Mouse (Mus musculus) embryo, embryonic 10.5 days (tissue): ENCODE results near the gene Cped1.
"Not testable (repeated sequence)": the region's sequence is repeated elsewhere in the genome, so short reads cannot be mapped to it uniquely, and the experiment has no call there.

ENCODE experiments used
- DNase-seq: peaks from one replicate; pipeline ENCODE4 v3.0.0-alpha.2; 2015; ENCODE audit warnings: low spot score

Cped1 gene

DNA sequence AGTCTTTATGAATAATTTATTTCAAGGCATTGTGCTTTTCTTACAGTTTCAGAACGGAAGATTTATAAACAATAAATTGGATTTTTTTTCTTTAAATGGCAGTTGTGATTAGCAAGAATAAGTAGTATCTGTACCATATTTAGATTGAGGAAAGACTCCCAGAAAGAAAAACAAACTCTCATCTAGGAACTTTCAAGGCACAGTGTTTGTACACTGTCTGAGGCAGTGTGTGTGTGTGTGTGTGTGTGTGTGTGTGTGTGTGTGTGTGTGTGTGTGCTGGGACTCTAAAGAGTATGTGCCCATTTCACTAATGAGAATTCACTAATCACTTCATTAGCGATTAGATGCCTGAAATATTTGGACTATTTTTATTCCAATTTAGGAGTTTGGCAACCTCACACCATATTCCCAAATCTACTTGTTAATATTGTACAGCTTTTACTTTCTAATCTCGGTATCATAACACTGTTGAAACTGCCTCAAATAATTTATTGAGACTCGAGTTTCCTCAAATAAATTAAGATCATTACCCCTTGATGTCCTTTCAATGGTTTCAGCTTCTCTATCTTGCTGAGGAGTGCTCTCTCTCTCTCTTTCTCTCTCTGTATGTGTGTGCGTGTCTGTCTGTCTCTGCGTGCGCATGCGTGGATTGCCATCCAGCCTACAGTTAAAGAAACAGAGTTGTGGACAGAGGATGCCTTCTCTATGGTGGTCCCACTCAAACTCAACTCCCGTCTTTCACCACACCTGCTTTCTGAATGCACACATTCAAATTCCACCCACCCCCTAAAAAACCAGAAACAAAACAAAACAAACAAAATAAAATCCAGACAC lies 41.3 kb downstream of the Cped1 start:
- DNase-seq: peak; percentile 28

DNA sequence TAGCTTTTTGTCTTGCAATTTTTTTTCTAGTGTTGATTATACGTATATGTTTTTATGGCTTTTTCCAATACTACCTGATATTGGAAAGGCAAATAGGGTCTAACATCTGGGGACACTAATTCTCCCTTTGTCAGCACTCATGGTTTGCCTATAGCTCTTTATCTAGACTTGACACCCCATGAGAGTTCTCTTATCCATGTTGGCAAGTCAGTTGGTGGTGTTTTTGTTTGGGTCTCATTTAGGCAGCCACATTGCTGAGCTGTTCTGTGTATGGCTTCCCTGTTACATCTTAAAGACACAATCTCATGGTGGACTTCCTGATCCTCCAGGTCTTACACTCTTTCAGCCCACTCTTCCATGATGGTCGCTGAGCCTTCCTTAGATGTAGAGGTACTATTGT lies 42.1 kb downstream of the Cped1 start:
- DNase-seq: no peak

DNA sequence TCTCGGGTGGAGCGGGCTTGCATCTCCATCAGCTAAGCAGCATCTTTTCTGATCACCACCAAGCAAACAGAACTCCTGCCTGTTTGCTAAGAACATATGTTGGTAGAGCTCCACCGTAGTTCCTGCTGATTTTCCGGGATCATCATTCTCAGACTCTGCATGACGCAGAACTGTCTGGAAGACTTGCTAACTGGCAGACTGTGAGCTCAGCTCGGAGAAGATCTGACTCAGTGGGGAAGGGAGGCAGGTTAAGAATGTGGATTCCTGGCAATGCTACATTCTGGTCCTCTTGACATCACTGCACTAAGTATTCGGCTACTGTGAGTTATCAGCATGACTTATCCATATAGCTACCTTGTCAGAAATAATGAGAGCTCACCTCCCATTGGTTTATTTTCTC lies 44.7 kb downstream of the Cped1 start:
- DNase-seq: no peak

DNA sequence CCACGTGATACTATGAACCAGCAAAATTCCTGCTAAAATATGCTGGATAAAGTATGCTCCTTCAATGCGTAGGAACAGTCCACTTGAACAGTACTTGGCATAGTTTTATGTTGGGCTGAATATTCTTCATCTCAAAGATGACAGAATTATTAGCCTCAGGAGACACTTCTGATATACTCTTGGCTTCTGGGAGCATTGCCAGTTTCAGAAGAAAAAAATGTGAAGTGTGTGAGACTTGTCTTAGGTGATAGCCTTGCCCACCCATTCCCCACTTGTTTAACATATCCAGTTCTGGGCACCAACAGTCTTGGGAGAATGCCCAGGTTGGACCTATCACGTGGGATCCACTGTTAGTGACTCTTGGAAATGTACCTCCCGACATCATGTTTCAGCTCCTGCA lies 47.5 kb downstream of the Cped1 start:
- DNase-seq: no peak

GRCm38 (mm10) chr6:22035408-22035807 lies 49.7 kb downstream of the Cped1 start:
- no peak for DNase-seq

- DNase-seq: no peak
Observed at GRCm38 (mm10) chr6:22035895-22036294, 50.2 kb downstream of the Cped1 start.

DNA sequence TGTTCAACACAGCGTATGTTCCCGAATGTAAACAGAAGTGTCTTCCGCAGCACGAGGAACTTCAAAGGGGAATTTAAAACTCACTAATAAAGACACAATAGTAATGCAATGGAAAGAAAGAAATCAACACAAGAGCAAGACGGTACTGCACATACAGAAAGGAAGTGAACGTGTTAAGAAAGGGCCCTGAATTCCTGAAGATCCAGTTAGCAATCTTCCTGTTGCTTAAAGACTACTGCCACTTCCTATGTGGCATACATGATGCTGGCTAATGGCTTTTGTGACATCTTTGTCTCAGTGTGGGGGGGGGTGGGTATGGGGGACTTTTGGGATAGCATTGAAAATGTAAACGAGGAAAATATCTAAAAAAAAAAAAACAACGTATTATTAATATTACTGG lies 50.7 kb downstream of the Cped1 start:
- DNase-seq: no peak

GRCm38 (mm10) chr6:22036911-22037310 lies 51.2 kb downstream of the Cped1 start:
- no peak for DNase-seq

GRCm38 (mm10) chr6:22037441-22038050 lies 51.8 kb downstream of the Cped1 start:
- DNase-seq: no peak

- DNase-seq: not testable (repeated sequence)
Observed at GRCm38 (mm10) chr6:22039666-22040065, 54.0 kb downstream of the Cped1 start.

- no peak for DNase-seq
Observed at GRCm38 (mm10) chr6:22044880-22045605, 59.3 kb downstream of the Cped1 start.

GRCm38 (mm10) chr6:22047101-22047500 lies 61.4 kb downstream of the Cped1 start:
- no peak for DNase-seq

- no peak for DNase-seq
Observed at GRCm38 (mm10) chr6:22049093-22049492, 63.4 kb downstream of the Cped1 start.

GRCm38 (mm10) chr6:22051526-22051925 lies 65.8 kb downstream of the Cped1 start:
- DNase-seq: no peak

DNA sequence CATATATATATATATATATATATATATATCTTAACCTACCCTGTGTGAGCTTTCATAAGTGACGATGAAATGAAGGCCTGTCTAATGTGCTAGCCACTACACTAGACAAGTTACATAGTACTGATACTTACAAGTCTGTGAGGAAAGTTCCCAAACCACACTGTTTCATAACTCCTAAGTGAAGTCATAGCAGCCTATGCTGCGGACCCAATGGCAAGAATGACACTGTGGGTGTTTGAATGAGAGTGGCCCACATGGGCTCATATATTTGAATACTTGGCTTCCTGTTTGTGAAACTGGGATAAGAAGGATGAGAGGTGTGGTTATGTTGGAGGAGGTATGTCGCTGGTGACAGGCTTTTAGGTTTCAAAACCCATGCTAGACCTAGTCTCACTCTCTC lies 67.3 kb downstream of the Cped1 start:
- DNase-seq: no peak

GRCm38 (mm10) chr6:22064341-22064740 lies 78.6 kb downstream of the Cped1 start:
- DNase-seq: no peak

DNA sequence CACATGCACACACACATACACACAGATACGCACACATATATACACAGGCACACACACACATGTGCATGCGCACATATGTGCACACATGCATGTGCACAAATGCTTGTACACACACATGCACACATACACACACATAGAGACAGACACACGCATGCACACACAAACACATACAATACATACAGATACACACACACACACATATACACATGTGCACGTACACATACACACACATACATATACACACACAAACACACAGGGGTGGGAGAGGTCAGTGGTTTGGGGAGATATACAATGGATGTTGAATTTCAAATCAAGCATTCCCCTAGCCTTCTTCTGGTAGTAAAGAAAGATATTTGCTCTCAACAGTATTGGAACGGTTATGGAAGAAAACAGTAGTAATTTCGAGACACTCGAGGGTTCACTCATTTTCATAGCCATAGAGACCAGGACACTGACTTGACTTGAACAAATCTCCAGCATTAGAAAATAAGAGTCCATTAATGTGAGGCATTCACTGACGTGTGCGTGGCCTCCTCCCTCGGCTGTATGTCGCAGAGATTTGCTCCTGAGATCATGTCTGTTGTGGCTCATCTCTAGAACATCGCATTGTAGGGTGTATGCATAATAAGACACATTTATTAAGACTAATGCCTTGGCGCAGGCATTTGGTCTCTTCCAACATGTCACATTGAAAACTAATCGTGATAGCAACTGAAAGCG lies 85.0 kb downstream of the Cped1 start:
- no peak for DNase-seq

DNA sequence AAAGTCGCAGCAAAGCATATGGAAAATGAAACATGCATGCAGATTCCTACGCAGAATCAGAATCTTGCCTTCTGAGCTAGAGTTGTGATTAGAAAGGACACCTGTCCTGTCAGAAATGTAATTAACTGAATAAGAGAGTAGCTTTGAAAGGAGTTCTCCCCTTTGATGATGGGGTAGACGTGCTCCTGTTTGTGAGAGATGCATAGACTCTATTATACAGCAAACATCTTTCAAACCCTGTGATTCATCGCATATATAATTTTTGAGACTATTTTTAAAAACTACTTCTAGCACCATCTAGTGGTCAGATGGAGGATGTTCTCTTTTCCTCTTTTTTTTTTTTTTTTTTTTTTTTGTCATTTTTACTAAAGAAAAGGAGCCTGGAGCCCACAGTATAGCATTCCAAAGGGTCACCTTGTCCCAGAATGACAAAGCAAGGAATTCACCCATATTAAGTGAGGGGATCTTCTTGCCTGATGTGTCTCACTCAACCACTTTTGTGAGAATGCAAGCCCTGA lies 85.7 kb downstream of the Cped1 start:
- DNase-seq: peak; percentile 39

DNA sequence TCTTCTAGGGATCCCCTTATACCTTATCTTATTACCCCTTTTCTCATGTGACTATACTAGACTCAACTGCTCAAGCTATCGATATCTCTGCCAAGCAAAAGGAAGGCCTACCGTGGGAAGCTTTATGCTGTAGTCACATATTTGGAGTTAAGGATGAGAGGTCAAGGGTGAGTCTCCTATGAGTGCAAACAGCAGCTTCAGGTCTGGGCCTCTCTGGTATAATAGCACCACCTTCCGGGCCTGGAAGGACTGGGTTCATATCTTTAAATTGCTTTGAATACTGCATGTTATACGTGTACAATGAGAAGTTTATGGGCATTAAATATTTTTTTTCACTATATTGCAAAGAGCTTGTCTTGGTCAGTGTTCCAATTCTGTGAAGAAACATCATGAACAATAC lies 87.0 kb downstream of the Cped1 start:
- DNase-seq: no peak

DNA sequence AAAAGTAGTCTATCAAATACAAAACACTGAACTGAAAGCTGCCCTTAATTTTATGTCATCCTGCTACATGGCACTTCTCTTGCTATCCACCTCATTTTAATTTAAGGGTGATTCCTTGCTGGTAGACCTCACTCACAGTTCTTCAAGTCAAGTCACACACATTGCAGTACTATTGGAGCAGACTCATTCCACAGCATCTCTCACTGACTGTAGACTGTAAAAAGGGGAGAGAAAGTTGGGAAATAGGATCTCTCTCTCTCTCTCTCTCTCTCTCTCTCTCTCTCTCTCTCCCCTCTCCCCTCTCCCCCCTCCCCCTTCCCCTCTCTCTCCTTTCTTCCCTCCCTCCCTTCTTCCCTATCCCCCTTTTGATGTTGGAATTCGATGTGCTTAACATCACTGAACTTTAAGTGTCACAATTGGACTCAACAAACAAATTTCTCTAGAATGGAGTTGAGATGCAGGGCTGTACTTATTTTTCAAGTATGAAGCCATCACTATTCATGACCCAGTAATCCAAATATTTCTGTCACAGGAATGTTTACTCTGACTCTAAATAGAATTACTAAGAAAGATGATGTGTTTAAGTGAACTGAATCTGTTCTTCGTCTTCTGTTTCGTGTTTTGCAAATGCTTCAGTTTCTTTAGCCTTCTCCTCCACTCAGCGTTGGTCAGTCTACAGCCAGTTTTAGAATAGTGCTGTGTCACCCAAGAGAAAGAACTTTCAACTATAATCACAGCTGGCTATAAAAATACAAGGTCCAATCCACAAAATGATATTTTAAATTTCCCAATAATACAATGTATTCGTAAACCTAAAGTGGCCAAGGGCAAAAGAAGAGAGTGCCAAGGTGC lies 88.7 kb downstream of the Cped1 start:
- no peak for DNase-seq

DNA sequence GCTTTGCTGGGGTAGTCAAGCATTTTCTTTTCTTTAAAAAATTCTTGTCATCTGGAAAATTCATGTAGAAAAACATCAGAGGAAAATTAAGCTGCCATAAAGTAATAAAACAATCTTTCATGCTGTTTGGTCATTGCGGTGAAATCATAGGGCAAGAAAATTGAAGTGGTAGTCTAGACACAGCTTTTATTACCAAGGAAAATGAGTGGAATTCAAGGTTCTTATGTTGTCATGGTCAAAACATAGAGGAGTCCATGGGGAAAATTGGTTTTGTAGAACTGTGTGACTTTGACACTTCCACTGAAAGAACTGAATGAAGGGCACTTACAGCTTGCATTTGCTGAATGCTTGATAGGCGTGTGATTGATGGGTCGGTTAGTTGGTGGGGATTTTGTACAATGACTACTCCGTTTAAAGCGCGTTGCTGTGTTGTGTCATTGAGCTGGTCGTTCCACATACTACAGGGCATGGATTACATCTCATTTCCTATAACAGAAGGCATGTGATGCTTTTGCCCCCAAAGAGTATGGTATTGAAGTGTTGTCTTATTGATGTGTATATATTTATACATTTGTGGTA lies 93.1 kb downstream of the Cped1 start:
- no peak for DNase-seq
